Mouse (Mus musculus): Measurements from ENCODE around the gene Glis1.

- no peak for TF ChIP-seq CTCF (IDR thresholded peaks at IDR 0.05; ENCODE audit: extremely low read depth, insufficient read depth, low read length)
- no peak for TF ChIP-seq POLR2A (IDR thresholded peaks at IDR 0.05; ENCODE audit: extremely low read depth, insufficient read depth, low read length)
These were observed 4.3 kb downstream of the Glis1 start for GRCm38 (mm10) chr4:107438741-107439140.

Data from cortical plate, adult 2 months (tissue).